ENCODE assay signal across 8 mouse cellular contexts in genomic region chr10:79920056-79920890, GRCm38 (mm10). TPM values are rescaled to one million over a fixed set of nuclear protein-coding genes. Genes with fewer than 3 reads are reported as not detected.
DNase-seq lines count a peak whose midpoint lies in the region; ATAC-seq and TF ChIP-seq lines count a peak whose summit lies in the region.
"Had no signal": no experiment of that assay in that cellular context is flagged by ENCODE, and none has a peak within 500 bp of the region (broad histone marks: within the 10 kb centered on the region; RNA-seq: fewer than 3 reads in every experiment).

No protein-coding gene starts in this region.

- no peak overlapping the region for H3K27ac ChIP-seq in lung, embryonic 14.5 days (ENCODE audit: low read depth)
- no peak overlapping the region for H3K27ac ChIP-seq in lung, postnatal 0 days (ENCODE audit: low read length)
- H3K27ac ChIP-seq in forebrain, embryonic 11.5 days (ENCODE audit: low read depth, low read length): no peak overlapping the region
- H3K27ac ChIP-seq in intestine, embryonic 16.5 days (ENCODE audit: low read length): no peak overlapping the region
- no peak overlapping the region for H3K27ac ChIP-seq in neural tube, embryonic 14.5 days (ENCODE audit: low read depth, low read length)

- H3K4me2 ChIP-seq in lung, embryonic 14.5 days: peak overlapping the region; percentile 55; the same call in 1 of the 2 replicates
- H3K4me2 ChIP-seq in lung, postnatal 0 days (replicated peaks; ENCODE audit: low read depth, low read length): no peak overlapping the region
- no peak overlapping the region for H3K4me2 ChIP-seq in forebrain, embryonic 11.5 days (ENCODE audit: low read depth, low read length, severe bottlenecking)
- peak overlapping the region; percentile 67; the same call in 1 of the 2 replicates for H3K4me2 ChIP-seq in intestine, embryonic 16.5 days (ENCODE audit: low read depth, low read length)
- peak overlapping the region; percentile 44; the same call in 1 of the 2 replicates for H3K4me2 ChIP-seq in neural tube, embryonic 14.5 days (ENCODE audit: low read depth, low read length)

- no peak overlapping the region for H3K9ac ChIP-seq in lung, embryonic 14.5 days
- no peak overlapping the region for H3K9ac ChIP-seq in lung, postnatal 0 days (replicated peaks; ENCODE audit: low read depth)
- H3K9ac ChIP-seq in forebrain, embryonic 11.5 days (ENCODE audit: low read length): no peak overlapping the region
- H3K9ac ChIP-seq in intestine, embryonic 16.5 days (ENCODE audit: low read depth, low read length): no peak overlapping the region
- 0 out of 2 replicates have a peak overlapping the region, but pooled peaks have one; percentile 7 for H3K9ac ChIP-seq in neural tube, embryonic 14.5 days (replicated peaks; ENCODE audit: low read depth, low read length)

- no peak for ATAC-seq in lung, embryonic 14.5 days (ENCODE audit: insufficient read depth)
- no peak for ATAC-seq in lung, postnatal 0 days
- ATAC-seq in forebrain, embryonic 11.5 days (replicated peaks; ENCODE audit: low FRiP score): peak; percentile 25; the same call in 1 of the 2 replicates
- no peak for ATAC-seq in intestine, embryonic 16.5 days
- no peak for ATAC-seq in neural tube, embryonic 14.5 days (ENCODE audit: low read depth)

- peak overlapping the region; percentile 28 for H3K4me3 ChIP-seq in lung, embryonic 14.5 days (ENCODE audit: low read depth, low read length)
- no peak overlapping the region for H3K4me3 ChIP-seq in lung, postnatal 0 days (ENCODE audit: low read depth, low read length)
- H3K4me3 ChIP-seq in forebrain, embryonic 11.5 days (ENCODE audit: low read depth, low read length): no peak overlapping the region
- no peak overlapping the region for H3K4me3 ChIP-seq in intestine, embryonic 16.5 days (ENCODE audit: low read length)
- no peak overlapping the region; the same call in 1 of the 2 replicates for H3K4me3 ChIP-seq in neural tube, embryonic 14.5 days (ENCODE audit: low read depth, low read length)
- H3K4me3 ChIP-seq: myocyte had no signal

- 17% methylated on average over 26 of the region's 26 CpGs for WGBS in lung, embryonic 14.5 days
- WGBS in lung, postnatal 0 days: 25% methylated on average over 26 of the region's 26 CpGs
- WGBS in forebrain, embryonic 11.5 days: 17% methylated on average over 26 of the region's 26 CpGs
- 22% methylated on average over 26 of the region's 26 CpGs for WGBS in intestine, embryonic 16.5 days
- WGBS in neural tube, embryonic 14.5 days: 14% methylated on average over 26 of the region's 26 CpGs

- H3K9me3 ChIP-seq in lung, embryonic 14.5 days (ENCODE audit: low read depth, low read length): no peaks in the 10 kb centered on the region
- H3K9me3 ChIP-seq in lung, postnatal 0 days (ENCODE audit: low read length): no peaks in the 10 kb centered on the region
- no peaks in the 10 kb centered on the region for H3K9me3 ChIP-seq in forebrain, embryonic 11.5 days (ENCODE audit: control insufficient read depth, low read length)
- H3K9me3 ChIP-seq in intestine, embryonic 16.5 days (ENCODE audit: control insufficient read depth, low read length): no peaks in the 10 kb centered on the region
- no peaks in the 10 kb centered on the region for H3K9me3 ChIP-seq in neural tube, embryonic 14.5 days (ENCODE audit: control insufficient read depth, low read length)

- H3K36me3 ChIP-seq in lung, embryonic 14.5 days (ENCODE audit: insufficient read depth): no peaks in the 10 kb centered on the region
- no peaks in the 10 kb centered on the region for H3K36me3 ChIP-seq in lung, postnatal 0 days (ENCODE audit: insufficient read depth, low read length)
- H3K36me3 ChIP-seq in forebrain, embryonic 11.5 days (ENCODE audit: control insufficient read depth, insufficient read depth, low read length): no peaks in the 10 kb centered on the region
- H3K36me3 ChIP-seq in intestine, embryonic 16.5 days (ENCODE audit: control insufficient read depth, insufficient read depth, low read length): no peaks in the 10 kb centered on the region
- no peaks in the 10 kb centered on the region for H3K36me3 ChIP-seq in neural tube, embryonic 14.5 days (ENCODE audit: control insufficient read depth, insufficient read depth, low read length)

- H3K4me1 ChIP-seq in lung, embryonic 14.5 days (ENCODE audit: insufficient read depth): peaks cover 5% of the 10 kb centered on the region; the same call in 1 of the 2 replicates
- peaks cover 21% of the 10 kb centered on the region; the same call in 1 of the 2 replicates for H3K4me1 ChIP-seq in lung, postnatal 0 days (ENCODE audit: insufficient read depth, low read depth, low read length)
- H3K4me1 ChIP-seq in forebrain, embryonic 11.5 days (replicated peaks; ENCODE audit: control insufficient read depth, insufficient read depth, low read length): peaks cover 20% of the 10 kb centered on the region
- H3K4me1 ChIP-seq in intestine, embryonic 16.5 days (ENCODE audit: control insufficient read depth, insufficient read depth, low read length): peaks cover 40% of the 10 kb centered on the region
- peaks cover 16% of the 10 kb centered on the region for H3K4me1 ChIP-seq in neural tube, embryonic 14.5 days (ENCODE audit: control insufficient read depth, insufficient read depth, low read length)

- TF ChIP-seq CTCF in lung, embryonic 14.5 days (IDR thresholded peaks at IDR 0.05; ENCODE audit: low read depth): no peak
- no peak for TF ChIP-seq CTCF in lung, postnatal 0 days (IDR thresholded peaks at IDR 0.05)

- DNase-seq in lung, embryonic 14.5 days: no peak
- DNase-seq in lung, postnatal 0 days (ENCODE audit: low spot score): no peak
- DNase-seq in forebrain, embryonic 11.5 days (ENCODE audit: low spot score): no peak
- DNase-seq in urinary bladder, postnatal 36 days (ENCODE audit: low spot score in 2 of 2): no peak
- DNase-seq in thymus, postnatal 36 days: no peak

- H3K27me3 ChIP-seq in lung, embryonic 14.5 days (ENCODE audit: insufficient read depth, low read length): peaks cover 61% of the 10 kb centered on the region
- H3K27me3 ChIP-seq in lung, postnatal 0 days (replicated peaks; ENCODE audit: insufficient read depth, low read length): peaks cover 35% of the 10 kb centered on the region
- peaks cover 65% of the 10 kb centered on the region for H3K27me3 ChIP-seq in forebrain, embryonic 11.5 days (ENCODE audit: control insufficient read depth, insufficient read depth, low read length)
- peaks cover 48% of the 10 kb centered on the region for H3K27me3 ChIP-seq in intestine, embryonic 16.5 days (replicated peaks; ENCODE audit: control insufficient read depth, insufficient read depth, low read length)
- peaks cover 60% of the 10 kb centered on the region for H3K27me3 ChIP-seq in neural tube, embryonic 14.5 days (ENCODE audit: control insufficient read depth, insufficient read depth, low read length)

- no peak for TF ChIP-seq EP300 in lung, postnatal 0 days (IDR thresholded peaks at IDR 0.05)

RNA-seq across cellular contexts. Expression of gene R3hdm4, which starts 0.7 kb away (rescaled TPM):
- 127 and 132 TPM in 2 replicates for polyA plus RNA-seq in lung, embryonic 14.5 days (2014; fragmentation: Nextera tagmentation; extraction: Ambion mirVana)
- polyA plus RNA-seq in lung, postnatal 0 days (2015; fragmentation: Nextera tagmentation; extraction: Ambion mirVana): 123 and 129 TPM in 2 replicates
- 135 and 145 TPM in 2 replicates for polyA plus RNA-seq in forebrain, embryonic 11.5 days (2014; fragmentation: Nextera tagmentation; extraction: Ambion mirVana)
- 105 and 116 TPM in 2 replicates for polyA plus RNA-seq in intestine, embryonic 16.5 days (2015; fragmentation: Nextera tagmentation; extraction: Ambion mirVana)
- polyA plus RNA-seq in neural tube, embryonic 14.5 days (2014; fragmentation: Nextera tagmentation; extraction: Ambion mirVana): 253 and 265 TPM in 2 replicates

RNA-seq across cellular contexts. Expression of gene Kiss1r, which starts 3.5 kb away (rescaled TPM):
- 0.70 and 1.2 TPM in 2 replicates for polyA plus RNA-seq in lung, embryonic 14.5 days (2014; fragmentation: Nextera tagmentation; extraction: Ambion mirVana)
- polyA plus RNA-seq in lung, postnatal 0 days (2015; fragmentation: Nextera tagmentation; extraction: Ambion mirVana): 1.6 and 1.7 TPM in 2 replicates
- polyA plus RNA-seq in forebrain, embryonic 11.5 days (2014; fragmentation: Nextera tagmentation; extraction: Ambion mirVana): 0.55 and 1.0 TPM in 2 replicates
- polyA plus RNA-seq in intestine, embryonic 16.5 days (2015; fragmentation: Nextera tagmentation; extraction: Ambion mirVana): 0.68 and 0.69 TPM in 2 replicates
- polyA plus RNA-seq in neural tube, embryonic 14.5 days (2014; fragmentation: Nextera tagmentation; extraction: Ambion mirVana): 2.2 and 2.3 TPM in 2 replicates

RNA-seq across cellular contexts. Expression of gene Arid3a, which starts 6.6 kb away (rescaled TPM):
- 5.1 and 5.4 TPM in 2 replicates for polyA plus RNA-seq in lung, embryonic 14.5 days (2014; fragmentation: Nextera tagmentation; extraction: Ambion mirVana)
- polyA plus RNA-seq in lung, postnatal 0 days (2015; fragmentation: Nextera tagmentation; extraction: Ambion mirVana): 4.8 and 7.1 TPM in 2 replicates
- polyA plus RNA-seq in forebrain, embryonic 11.5 days (2014; fragmentation: Nextera tagmentation; extraction: Ambion mirVana): 5.4 and 6.6 TPM in 2 replicates
- 19.4 and 22.1 TPM in 2 replicates for polyA plus RNA-seq in intestine, embryonic 16.5 days (2015; fragmentation: Nextera tagmentation; extraction: Ambion mirVana)
- 3.3 and 5.1 TPM in 2 replicates for polyA plus RNA-seq in neural tube, embryonic 14.5 days (2014; fragmentation: Nextera tagmentation; extraction: Ambion mirVana)

RNA-seq across cellular contexts. Expression of gene Gm26602, which starts 9.6 kb away (rescaled TPM):
- 4.1 TPM in 1 of 2 replicates, not detected in the other for polyA plus RNA-seq in lung, embryonic 14.5 days (2014; fragmentation: Nextera tagmentation; extraction: Ambion mirVana)
- not detected in 2 replicates for polyA plus RNA-seq in lung, postnatal 0 days (2015; fragmentation: Nextera tagmentation; extraction: Ambion mirVana)
- 3.3 and 14.8 TPM in 2 replicates for polyA plus RNA-seq in forebrain, embryonic 11.5 days (2014; fragmentation: Nextera tagmentation; extraction: Ambion mirVana)
- polyA plus RNA-seq in intestine, embryonic 16.5 days (2015; fragmentation: Nextera tagmentation; extraction: Ambion mirVana): 2.1 and 7.8 TPM in 2 replicates
- 5.9 and 9.1 TPM in 2 replicates for polyA plus RNA-seq in neural tube, embryonic 14.5 days (2014; fragmentation: Nextera tagmentation; extraction: Ambion mirVana)
- polyA plus RNA-seq: myocyte had no signal

RNA-seq across cellular contexts. Expression of gene Med16, which starts 11.6 kb away (rescaled TPM):
- polyA plus RNA-seq in lung, embryonic 14.5 days (2014; fragmentation: Nextera tagmentation; extraction: Ambion mirVana): 55.5 and 58.7 TPM in 2 replicates
- polyA plus RNA-seq in lung, postnatal 0 days (2015; fragmentation: Nextera tagmentation; extraction: Ambion mirVana): 32.0 and 32.8 TPM in 2 replicates
- 60.4 and 60.6 TPM in 2 replicates for polyA plus RNA-seq in forebrain, embryonic 11.5 days (2014; fragmentation: Nextera tagmentation; extraction: Ambion mirVana)
- 34.1 and 37.2 TPM in 2 replicates for polyA plus RNA-seq in intestine, embryonic 16.5 days (2015; fragmentation: Nextera tagmentation; extraction: Ambion mirVana)
- polyA plus RNA-seq in neural tube, embryonic 14.5 days (2014; fragmentation: Nextera tagmentation; extraction: Ambion mirVana): 33.2 and 38.7 TPM in 2 replicates

Comparison
In these comparisons a context has a peak if more than half of its experiments do, and no peak if none do; other contexts are left out.
1. H3K4me2 ChIP-seq: peak in lung, embryonic 14.5 days (single experiment), intestine, embryonic 16.5 days (single experiment) and neural tube, embryonic 14.5 days (single experiment); none in lung, postnatal 0 days (single experiment) and forebrain, embryonic 11.5 days (single experiment).